Mouse (Mus musculus): ENCODE results near the gene Gramd1c. TPM values are rescaled to one million over a fixed set of nuclear protein-coding genes. Genes with fewer than 3 reads are reported as not detected.
A peak's percentile ranks its signal among the peaks of the same experiment; 100 is the strongest.

Gramd1c gene
- total RNA-seq, 2 experiments from 2014 or later, result 0.54 to 0.69 TPM

DNA sequence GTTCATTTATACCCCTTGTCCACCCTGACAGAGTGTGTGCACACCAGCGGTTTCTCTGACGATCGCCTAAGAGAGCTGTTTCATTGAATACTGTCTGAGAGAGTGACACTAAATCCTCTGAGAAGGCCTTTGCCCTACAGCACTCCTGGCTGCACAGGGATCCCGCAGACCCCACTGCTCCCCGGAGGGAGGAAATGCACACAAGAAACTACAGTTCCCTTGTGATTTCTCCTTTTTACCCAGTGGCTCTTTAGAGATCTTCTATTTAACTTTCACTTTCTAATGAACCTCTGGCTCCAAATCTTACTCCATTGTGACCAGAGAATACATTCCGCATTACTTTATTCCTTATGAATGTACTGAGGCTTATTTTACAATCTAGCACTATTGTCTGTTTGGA is 36.9 kb downstream of the Gramd1c start:
- intact Hi-C loops (cut with DNase I), result no loop called here
- no peak for DNase-seq

DNA sequence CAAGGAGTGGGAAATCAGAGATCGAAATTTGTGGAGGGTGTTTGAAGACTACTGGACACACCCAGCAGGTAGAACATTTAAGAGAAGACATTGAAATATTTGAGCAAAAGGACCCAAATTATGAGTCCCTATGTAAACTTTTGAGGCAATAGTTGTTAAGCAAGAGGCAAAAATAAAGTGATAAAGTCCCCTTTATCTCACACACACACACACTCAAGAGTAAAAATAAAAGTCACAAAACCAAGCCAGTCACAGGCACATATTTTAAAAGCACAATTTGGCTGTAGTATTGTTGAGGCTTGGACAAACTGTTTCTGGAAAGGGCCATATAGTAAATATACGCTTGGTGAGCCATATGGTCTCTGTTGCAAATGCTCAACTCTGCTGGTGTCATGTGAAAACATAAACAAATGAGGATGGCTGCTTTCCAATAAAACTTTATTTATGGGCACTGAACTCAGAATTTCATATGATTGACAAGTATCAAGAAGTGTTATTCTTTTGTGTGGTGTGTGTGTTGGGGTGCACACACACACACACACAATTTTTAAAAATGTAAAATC is 44.1 kb downstream of the Gramd1c start:
- intact Hi-C loops (cut with DNase I), result no loop called here
- no peak for DNase-seq

DNA sequence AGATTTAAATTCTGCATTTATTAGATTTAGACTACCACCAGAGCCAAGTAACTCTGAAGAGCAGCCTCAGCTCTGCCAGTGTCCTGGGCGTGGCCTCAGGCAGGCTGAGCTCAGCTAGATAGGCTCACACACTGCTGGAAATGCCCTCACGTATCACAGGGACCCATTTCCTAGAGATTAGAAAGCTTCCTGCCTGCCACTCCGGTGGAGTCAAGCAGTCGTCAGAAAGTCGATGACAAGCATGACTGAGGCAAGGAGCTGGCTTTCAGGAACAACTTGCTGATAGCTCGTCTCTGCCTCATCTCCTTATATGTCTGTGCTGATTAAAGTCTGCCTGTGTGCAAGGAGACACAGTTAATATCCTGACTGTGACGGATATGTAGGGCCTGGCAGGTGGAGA is 44.8 kb downstream of the Gramd1c start:
- intact Hi-C loops (cut with DNase I), result no loop called here
- no peak for DNase-seq

DNA sequence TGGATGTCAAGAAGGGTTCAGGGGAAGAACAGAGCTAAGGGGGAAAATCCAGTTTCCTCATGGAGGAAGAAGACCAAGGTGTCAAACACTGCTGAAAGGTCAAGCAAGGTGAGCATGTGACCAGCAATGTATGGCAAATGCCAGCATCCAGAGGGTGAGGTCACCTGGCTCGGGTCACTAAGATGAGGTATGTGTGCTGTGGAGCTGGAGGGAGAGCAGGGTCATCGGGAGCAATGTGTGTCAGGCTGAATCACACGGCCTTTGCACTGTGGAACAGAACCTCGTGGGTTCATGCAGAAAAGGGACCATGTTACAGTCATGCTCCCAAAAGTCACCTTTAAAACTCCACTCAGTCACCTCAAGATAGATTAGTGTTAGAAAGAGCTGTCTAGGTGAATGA is 45.4 kb downstream of the Gramd1c start:
- intact Hi-C loops (cut with DNase I), result no loop called here
- DNase-seq, result no peak

DNA sequence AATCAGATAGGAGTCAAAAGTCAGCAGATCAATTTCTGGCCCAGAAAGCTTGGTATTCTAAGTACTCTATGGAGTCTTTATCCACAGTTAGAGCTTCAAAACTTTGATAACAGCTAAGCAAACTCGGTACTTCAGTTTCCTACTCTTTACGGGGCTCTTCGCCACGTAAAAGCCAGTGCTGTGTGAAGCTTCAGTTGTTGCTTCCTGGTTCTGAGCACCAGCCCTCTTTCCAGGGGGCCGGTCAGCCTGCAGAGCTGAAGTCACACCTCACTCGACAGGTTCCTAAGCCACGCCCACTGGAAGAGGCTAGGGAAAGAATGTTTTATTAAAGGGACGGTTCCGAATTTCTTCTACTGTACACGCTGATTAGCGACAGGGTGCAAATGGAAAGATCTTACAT is 47.0 kb downstream of the Gramd1c start:
- intact Hi-C loops (cut with DNase I), result no loop called here
- DNase-seq, result peak; percentile 8 to 28

DNA sequence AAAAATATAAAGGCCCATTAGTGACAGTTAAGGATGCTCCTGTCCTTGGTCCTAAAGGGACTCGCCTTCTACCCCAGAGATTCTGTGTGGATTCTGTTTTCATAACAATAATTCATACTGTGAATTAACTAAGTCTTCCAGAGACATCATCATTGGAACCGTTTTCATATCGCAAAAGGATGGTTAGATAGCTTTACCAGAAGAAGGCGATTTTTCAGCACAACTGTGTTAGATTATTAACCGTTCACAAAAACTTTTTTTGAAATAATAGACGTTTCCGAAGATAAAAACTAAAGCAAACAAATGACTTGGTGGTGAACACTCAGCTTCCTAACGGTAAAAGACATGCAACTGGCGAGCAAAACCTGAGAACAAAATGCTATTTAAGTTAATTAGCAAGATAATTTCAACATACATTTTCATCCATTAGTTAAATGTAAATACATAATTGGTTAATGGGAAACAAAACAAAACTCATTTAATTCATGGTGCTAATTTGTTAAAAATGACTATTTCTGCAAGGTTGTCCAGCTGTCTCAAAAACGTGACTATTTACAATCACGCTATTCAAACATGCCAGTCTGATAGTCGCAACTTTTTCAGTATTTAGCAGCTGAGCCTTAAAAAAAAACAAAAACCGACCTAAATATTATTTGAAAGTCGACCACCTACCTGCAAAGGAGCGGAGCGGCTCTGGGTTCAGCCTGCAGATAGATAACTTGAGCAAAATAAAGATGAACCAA is 47.6 kb downstream of the Gramd1c start:
- intact Hi-C loops (cut with DNase I), result no loop called here
- DNase-seq, result no peak

DNA sequence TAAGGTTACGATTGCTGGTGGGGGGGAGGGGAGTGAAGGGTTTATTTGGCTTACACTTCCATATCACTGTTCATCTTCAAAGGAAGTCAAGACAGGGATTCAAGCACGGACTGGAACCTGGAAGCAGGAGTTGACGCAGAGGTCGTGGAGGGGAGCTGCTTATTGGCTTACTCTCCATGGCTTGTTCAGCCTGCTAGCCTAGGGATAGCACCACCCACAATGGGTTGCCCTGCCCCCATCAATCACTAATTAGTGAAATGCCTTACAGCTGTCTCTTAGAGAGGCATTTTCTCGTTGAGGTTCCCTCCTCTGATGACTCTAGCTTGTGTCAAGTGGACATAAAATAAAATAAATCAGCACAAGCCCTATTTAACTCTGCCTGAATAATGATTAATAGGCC is 52.1 kb downstream of the Gramd1c start:
- intact Hi-C loops (cut with DNase I), result no loop called here
- DNase-seq, result no peak

DNA sequence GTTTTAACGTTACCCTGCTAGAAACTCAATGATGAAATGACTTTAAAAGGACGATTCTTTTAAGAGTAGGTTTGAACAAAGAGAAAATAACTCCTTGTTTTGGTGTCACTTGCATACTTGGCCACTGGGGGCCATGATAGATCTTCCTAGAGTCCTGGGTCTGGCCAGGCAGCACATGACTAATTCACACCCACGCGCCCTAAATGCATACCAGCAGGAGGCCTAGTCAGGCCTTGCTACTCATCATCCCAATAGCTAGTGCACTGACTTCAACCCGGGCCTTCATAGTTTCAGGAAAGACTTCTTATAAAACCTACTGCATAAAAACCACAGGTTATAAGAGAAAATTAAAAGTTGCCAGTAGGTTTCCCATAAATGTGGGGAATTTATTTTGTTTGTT is 61.1 kb downstream of the Gramd1c start:
- DNase-seq, result no peak

DNA sequence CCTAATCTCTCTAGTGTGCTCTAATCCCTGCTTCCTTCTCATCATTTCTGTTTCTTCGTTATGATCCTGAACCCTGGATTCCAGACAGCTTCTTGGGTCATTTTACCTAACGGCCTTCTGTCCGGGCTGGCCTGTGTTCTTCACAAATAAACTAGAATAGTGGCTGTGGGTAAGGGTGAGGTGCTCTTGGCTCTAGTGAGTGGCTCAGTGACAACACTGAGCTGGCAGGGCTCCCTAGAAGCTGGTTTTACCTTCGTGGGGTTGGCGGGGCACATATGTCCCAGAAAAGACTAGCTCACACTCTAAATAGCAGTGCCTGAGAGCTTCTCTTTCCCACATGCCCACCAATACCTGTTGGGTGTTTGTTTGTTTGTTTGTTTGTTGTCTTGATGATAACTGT is 63.6 kb downstream of the Gramd1c start:
- intact Hi-C loops (cut with DNase I), result no loop called here
- no peak for DNase-seq

More for the DNA sequence above, 61.1 kb downstream of the Gramd1c start:
- intact Hi-C loops (cut with DNase I), result no loop called here

DNA sequence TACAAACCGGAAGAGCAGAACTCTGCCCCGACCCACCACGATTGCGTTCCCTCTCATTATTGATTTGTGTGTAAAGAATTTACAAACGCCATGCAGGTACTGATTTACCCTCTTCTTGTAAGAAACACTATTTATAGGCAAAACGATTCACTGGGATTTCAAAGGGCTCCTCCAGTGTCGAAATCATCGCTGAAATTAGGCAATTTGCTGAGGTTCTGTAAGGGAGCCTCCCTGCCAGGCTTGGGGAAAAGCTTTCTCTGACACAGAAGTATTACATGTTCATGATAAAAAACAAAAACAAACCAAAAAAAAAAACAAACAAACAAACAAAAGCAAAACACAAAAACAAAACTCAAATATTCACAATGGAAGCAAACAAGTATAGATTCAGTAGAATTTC is 64.0 kb downstream of the Gramd1c start:
- intact Hi-C loops (cut with DNase I), result no loop called here
- DNase-seq, result no peak

DNA sequence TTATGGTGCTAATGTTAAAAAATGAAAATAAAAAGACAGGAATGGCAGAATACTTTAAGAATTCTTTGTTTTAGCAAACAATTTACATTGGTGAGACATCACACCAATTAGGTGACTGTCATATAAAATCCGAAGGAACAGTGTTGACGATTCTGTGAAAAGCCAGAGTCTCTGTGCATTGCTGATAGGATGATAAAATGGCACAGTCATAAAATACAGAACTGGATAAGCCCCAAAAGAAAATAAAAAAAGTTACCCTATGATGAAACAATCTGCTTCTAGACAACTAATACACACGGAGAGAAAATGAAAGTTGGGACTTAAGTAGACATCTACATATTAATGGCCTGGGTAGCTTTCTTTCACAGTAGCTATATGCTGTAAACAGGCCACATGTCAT is 68.5 kb downstream of the Gramd1c start:
- intact Hi-C loops (cut with DNase I), result no loop called here
- no peak for DNase-seq

DNA sequence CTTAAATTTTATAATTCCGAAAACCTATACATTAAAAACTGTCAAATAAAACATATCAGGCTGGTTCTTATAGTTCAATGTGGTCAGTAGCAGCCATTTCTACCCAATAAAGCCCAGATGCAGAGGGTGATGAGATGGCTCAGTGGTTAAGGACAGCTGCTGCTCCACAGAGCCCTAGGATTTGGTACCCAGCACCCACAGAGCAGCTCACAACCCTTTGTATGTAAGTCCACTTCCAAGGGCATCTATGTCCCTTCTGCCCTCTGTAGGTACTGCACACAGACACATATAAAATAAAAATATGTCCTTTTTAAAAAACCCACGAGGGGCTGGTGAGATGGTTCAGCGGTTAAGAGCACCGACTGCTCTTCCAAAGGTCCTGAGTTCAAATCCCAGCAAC is 76.8 kb downstream of the Gramd1c start:
- intact Hi-C loops (cut with DNase I), result no loop called here
- DNase-seq, result no peak

DNA sequence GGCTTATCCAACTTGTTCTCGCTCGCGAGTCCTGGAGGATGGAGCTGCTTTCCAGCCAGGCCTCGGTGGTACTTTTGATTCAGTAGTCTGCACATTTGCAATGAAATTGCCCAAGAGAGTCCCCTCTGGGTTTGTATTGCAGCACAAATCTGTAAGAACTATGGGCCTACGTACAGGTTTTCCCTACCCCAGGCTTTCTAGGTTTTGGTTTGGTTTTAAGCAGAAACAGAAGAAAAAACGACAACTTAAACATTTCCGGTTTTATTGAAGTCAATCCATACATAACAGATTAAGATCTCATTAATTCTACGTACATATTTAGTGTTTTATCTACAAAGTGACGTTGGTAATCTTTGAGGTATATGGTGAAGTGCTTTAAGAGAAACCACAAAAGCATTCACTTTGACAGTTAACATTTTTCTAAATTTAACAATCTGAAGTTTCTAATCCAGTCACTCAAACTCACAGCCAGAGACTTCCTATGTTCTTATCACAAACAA is 83.0 kb downstream of the Gramd1c start:
- no peak for DNase-seq
- intact Hi-C loops (cut with DNase I), result no loop called here

DNA sequence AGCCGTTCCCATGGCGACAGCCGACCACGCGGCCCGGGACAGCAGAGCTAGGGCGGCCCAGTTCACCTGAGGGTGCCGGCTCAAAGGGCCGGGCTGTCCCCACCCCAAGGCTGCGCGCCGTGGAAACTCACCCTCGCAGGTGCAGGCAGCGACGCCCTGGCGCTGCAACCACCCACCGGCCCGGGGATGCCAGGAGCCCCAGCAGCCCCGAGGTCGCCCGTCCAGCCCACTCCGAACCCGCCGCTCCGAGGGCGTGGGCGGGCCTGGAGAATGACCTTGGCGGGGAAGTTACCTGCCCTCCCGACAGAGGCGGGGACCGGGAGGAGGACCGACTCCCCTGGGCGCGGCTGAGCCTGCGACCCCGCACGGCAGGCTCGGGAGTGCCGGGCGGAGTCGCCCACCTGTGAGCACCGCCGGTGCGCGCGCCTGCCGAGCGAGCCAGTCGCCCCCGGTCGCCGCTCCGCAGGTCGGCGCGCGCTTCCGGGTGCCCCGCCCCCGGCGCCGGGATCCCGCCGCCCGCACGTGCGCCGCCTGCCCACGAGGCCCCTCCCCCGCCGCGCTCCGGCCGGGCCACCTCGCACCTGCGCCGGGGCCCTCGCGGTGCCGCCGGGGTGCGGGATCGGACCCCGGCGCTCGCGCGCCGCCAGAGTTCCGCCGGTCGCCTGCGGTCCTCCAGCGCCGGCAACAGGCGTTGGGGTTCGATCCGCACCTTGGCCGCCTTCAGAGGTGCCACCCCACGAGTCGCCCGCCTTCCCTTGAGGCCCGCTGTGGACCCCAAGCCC is 83.6 kb downstream of the Gramd1c start, which contains the start of gene Zdhhc23:
Gene Zdhhc23, minus strand, starts transcription at position 464 of the 782 bp plus-strand sequence.
- DNase-seq, result peak; percentile 35 to 52
- intact Hi-C loops (cut with DNase I), result no loop called here

DNA sequence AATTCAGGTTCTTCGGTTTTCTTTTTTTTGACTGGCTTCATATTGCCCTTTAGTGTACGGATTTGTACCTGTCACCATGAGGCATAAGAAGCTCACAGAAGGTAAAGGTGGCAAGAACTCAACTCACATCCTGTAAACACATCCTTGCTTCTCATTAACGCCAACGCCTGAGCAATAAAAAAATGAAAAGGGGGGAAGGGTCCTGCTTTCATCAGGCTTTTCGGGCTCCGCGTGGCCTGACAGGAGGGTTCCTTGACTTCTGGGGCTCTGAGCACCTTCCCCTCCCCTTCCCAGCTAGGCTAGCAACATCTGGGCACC is 84.2 kb downstream of the Gramd1c start:
- intact Hi-C loops (cut with DNase I), result no loop called here
- no peak for DNase-seq

DNA sequence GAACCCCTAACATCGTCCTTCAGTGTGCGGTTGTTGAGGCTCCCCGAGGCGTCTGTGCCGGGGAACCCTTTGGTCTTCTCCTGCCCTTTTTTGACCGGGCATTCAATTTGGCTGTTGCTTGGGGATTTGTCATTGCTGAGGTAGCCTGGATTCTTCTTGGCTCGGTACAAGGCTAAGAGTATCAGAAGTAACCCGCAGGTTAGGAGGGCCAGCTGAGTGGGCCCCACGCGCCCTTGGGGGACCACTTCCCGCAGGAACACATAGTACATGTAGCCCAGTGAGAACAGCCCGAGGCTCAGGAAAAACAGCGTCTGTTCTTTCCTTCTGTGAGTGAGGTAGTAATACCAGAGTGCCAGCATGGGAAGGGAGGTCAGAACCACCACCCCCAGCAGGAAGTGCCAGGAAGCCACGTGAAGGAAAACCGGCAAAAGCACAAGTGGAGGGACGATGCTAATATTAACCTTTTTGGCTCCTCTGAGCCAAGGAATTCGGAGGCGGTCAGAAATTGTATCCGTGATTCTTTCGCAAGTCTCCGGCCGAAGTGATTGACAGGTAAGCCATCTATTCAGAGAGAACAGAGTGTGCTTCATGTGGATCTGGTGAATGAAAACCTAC is 89.4 kb downstream of the Gramd1c start:
- intact Hi-C loops (cut with DNase I), result no loop called here

DNA sequence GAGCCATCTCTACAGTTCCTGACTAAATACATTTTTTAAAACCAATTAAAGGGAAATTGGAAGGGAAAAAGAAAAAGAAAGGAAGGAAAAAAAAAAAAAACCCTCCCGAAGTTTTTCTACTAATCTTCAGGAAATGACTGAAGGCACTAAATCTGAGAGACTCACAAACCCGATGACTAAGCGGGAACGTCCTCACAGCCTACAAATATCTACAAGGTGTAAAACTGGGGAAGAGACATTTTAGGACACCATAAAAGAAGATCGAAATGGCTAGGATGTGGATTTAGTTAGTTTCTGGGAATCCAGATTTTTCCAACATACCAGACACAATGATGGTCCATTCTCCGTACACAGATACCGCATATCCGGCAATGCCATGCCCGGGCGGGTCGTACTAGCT is 90.0 kb downstream of the Gramd1c start:
- intact Hi-C loops (cut with DNase I), result no loop called here
- no peak for DNase-seq

More for the DNA sequence above, 89.4 kb downstream of the Gramd1c start:
- DNase-seq, result no peak

DNA sequence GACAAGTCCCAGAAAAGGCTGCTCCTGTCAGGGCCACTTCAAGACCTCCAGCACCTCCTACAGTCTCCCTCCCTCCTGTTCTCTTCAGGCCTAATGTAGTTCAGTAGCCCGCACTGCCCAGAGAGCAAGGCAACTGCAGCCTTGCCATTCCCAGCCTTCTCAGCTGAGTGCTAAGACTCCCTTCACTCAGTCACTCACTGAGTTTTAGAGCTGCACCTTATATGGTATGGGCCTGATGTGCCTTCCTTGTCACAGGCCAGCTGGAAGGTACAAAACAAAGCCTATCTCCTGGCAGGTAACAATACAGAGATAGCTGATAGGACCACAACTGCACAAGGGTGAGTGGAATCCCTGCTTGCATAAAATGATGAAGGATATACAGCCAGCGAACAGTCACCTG is 90.8 kb downstream of the Gramd1c start:
- intact Hi-C loops (cut with DNase I), result no loop called here
- no peak for DNase-seq

DNA sequence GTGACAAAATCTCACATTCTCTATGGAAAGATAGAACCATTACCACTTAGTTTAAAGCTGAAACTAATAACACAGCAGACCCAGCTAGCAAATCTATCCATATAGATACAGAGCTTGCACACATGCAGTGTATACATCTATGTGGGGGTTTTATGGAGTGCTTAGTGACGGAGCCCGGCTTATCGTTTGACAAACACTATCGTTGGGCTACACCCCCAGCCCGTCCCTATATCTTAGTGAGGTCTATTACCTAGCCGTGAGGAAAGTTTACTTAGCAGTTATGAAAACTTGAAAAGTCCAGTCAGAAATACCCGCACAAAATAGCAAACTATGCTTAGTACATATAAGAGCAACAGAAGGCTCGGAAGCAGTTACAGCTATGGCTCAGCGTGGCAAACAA is 91.4 kb downstream of the Gramd1c start:
- no peak for DNase-seq
- intact Hi-C loops (cut with DNase I), result no loop called here

DNA sequence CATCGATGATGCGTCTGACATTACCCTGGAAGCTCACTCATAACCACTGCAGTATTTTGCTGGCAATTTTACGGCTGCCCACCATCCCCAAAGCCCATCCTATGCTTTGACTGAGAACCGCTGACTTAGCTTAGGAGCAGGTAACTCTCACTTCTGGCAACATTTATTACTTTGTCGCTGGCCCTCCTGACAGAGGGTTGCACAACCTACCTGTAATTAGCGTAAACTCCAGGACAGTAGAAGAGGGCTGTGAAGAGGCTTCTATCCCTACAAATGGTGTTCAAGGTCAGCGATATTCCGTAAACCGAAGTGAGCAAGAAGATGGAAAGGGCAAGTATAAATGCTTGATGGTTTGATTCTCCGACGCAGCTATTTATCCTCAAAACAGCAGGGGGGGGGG is 92.0 kb downstream of the Gramd1c start:
- no peak for DNase-seq
- intact Hi-C loops (cut with DNase I), result no loop called here

DNA sequence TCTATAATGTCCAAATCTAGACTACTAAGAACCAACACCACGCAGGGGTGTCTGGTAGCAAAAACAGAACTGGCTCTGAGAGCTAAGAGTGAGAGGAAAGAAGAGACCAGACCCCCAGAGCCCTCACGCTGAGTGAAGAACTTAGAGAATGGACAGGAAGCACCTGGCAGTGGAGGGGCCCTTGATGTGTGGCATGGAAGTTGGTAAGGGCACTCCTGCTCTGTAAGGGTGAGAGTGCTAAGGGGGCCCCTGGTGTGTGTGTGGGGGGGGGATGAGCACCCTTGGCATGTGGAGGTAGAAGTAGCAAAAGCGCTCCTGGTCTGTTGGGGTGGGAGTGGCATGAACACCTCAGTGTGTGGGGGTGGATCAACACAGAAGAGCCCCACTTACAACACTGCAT is 92.7 kb downstream of the Gramd1c start:
- no peak for DNase-seq
- intact Hi-C loops (cut with DNase I), result no loop called here
